Mouse (Mus musculus): ENCODE measurements around the gene Lct. TPM values are rescaled to one million over a fixed set of nuclear protein-coding genes. Genes with fewer than 3 reads are reported as not detected.
"Not testable (repeated sequence)": the region's sequence is repeated elsewhere in the genome, so short reads cannot be mapped to it uniquely, and the experiment has no call there.

Gene Lct
- polyA plus RNA-seq, 1 experiment from 2014 or later = 0.04 TPM

DNA sequence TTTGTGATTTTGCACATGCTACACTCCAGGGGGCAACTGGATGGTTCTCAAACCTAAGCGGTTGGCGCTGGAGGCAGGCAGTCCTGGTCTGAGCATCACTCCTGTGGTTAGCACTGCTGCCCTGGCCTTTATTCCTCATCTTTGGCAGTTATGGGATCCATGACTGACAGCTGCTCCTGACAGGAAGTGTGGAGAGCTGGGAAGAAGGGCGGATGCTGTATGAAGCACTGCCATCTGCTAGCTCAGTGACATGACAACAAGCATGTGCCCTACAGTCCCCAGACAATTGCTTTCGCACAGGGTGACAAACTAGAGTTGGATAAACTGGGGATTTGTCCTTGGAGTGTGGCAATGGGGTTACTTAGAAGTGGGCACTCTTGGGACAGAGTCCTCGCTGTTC is 37.8 kb downstream of the Lct start:
- H3K36me3 ChIP-seq = no peaks in the 10 kb centered on the region
- no peaks in the 10 kb centered on the region for H3K4me1 ChIP-seq
- WGBS = 94% methylated on average over 5 of the region's 5 CpGs
- no peak overlapping the region for H3K4me2 ChIP-seq (replicated peaks)
- ATAC-seq (ENCODE audit: low FRiP score, low read depth) = no peak
- H3K9ac ChIP-seq = no peak overlapping the region
- H3K9me3 ChIP-seq = no peaks in the 10 kb centered on the region
- no peak overlapping the region for H3K4me3 ChIP-seq
- no peaks in the 10 kb centered on the region for H3K27me3 ChIP-seq (replicated peaks)
- H3K27ac ChIP-seq = no peak overlapping the region

DNA sequence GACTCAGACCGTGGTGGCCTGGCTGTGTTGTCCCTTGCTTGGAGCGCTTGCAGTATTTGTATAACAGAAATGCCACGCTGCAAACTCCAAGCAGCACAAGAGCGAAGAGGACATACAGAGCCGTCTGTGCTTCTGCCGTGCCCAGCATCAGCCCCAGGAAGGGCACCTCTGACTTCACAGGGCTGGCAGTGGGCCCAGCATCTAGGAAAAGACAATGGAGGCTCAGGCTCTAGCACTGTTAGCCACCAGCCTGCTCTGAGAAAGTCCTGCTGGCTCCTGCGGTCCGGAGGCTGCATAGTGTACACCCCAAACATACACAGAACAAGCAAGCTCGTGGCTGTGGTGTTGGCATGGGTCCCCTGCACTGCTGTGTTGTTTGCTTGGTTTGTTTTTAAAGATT is 43.0 kb downstream of the Lct start:
- no peak overlapping the region for H3K4me2 ChIP-seq (replicated peaks)
- ATAC-seq (ENCODE audit: low FRiP score, low read depth) = no peak
- H3K27me3 ChIP-seq (replicated peaks) = no peaks in the 10 kb centered on the region
- no peak overlapping the region for H3K4me3 ChIP-seq
- H3K36me3 ChIP-seq = peaks cover 11% of the 10 kb centered on the region
- no peak overlapping the region for H3K9ac ChIP-seq
- H3K27ac ChIP-seq = no peak overlapping the region
- H3K9me3 ChIP-seq = 0 out of 2 replicates have a peak, but pooled peaks cover 3% of the 10 kb centered on the region
- no peaks in the 10 kb centered on the region for H3K4me1 ChIP-seq
- WGBS = 91% methylated on average over 9 of the region's 9 CpGs

DNA sequence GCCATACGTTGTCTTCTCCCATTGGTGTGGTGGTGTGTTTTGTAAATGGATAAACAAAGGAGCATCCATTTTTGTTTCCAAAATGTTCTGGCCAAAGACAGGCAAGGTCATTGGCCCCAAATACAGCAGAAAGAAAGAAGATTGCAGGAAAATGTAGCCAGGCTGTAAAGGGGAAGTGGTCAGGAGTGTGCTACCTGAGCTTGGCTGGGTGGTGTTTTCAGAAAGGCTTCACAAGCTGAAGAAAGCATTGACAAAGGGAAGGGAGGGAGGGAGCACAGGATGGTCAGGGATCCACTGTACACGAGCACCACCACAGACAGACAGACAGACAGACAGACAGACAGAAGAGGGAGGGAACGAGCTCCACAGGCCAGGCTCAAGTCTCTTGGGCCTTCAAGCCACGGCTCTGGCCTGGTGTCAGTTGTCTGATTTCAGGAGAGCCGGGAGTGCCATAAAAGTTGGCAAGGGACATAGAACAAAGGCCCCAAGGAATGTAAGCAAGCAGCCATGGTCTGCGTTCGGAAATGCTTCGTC is 43.9 kb downstream of the Lct start:
- no peak for ATAC-seq (ENCODE audit: low FRiP score, low read depth)
- no peak overlapping the region for H3K4me3 ChIP-seq
- H3K9me3 ChIP-seq = 0 out of 2 replicates have a peak, but pooled peaks cover 3% of the 10 kb centered on the region
- H3K4me2 ChIP-seq (replicated peaks) = no peak overlapping the region
- no peak overlapping the region for H3K27ac ChIP-seq
- H3K27me3 ChIP-seq (replicated peaks) = no peaks in the 10 kb centered on the region
- 79% methylated on average over 8 of the region's 8 CpGs for WGBS
- H3K36me3 ChIP-seq = peaks cover 20% of the 10 kb centered on the region
- H3K9ac ChIP-seq = no peak overlapping the region
- H3K4me1 ChIP-seq = no peaks in the 10 kb centered on the region

DNA sequence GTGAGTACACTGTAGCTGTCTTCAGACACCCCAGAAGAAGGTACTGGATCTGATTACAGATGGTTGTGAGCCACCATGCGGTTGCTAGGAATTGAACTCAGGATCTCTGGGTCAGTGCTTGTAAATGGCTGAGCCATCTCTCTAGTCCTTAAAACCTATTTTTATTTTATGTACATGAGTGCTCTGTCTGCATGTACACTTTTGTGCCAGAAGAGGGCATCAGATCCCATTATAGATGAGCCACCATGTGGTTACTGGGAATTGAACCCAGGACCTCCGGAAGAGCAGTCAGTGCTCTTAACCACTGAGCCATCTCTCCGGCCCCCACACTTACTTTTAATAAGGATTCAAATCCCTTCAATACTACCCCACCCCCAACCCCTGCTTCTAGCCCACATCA is 45.2 kb downstream of the Lct start:
- Histone ChIP-seq H3K27me3 (replicated peaks) (no peaks in the 10 kb centered on the region), H3K4me3 (no peak overlapping the region), H3K4me2 (replicated peaks) (no peak overlapping the region), H3K9me3 (0 out of 2 replicates have a peak, but pooled peaks cover 3% of the 10 kb centered on the region), H3K4me1 (no peaks in the 10 kb centered on the region), H3K36me3 (peaks cover 33% of the 10 kb centered on the region), H3K9ac (no peak overlapping the region), H3K27ac (no peak overlapping the region)
- 93% methylated on average over 3 of the region's 3 CpGs for WGBS
- no peak for ATAC-seq (ENCODE audit: low FRiP score, low read depth)

DNA sequence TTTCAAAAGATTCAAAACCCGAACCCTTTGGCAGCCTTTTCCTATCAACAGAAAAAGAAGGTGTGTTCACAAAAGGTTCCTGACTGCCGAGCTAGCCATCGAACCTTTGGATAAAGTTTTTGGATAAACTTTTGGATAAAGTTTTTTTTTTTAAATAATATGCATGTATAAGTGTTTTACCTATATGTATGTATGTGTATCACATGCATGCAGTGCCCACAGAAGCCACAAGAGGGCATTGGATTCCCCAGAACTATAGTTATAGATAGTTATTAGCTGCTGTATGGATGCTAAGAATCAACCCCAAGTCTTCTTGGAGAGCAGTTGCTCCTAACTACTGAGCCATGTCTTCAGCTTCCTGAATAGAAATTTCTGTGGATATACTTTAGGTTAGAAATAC is 46.4 kb downstream of the Lct start:
- no peak for ATAC-seq (ENCODE audit: low FRiP score, low read depth)
- Histone ChIP-seq H3K4me1 (no peaks in the 10 kb centered on the region), H3K27me3 (replicated peaks) (no peaks in the 10 kb centered on the region), H3K4me3 (no peak overlapping the region), H3K27ac (no peak overlapping the region), H3K4me2 (replicated peaks) (no peak overlapping the region), H3K36me3 (peaks cover 43% of the 10 kb centered on the region), H3K9me3 (0 out of 2 replicates have a peak, but pooled peaks cover 3% of the 10 kb centered on the region), H3K9ac (no peak overlapping the region)
- 99% methylated on average over 3 of the region's 3 CpGs for WGBS

DNA sequence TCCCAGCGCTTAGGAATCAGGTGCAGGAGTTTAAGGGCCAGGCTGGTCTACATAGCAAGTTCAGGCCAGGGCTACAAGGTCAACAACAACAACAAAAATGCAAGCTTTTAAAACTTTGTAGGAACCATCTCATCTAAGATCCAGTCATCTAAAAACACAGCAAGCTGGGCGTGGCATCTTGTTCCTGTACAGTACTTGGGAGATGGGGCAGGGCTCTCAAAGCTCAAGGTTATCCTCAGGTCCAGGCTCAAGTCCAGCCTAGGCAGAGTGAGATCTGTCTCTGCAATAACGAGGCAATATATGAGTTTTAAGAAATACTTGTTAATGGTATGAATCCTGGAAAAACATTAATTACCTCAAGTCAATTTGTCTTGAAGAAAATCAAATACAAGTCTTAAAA is 49.6 kb downstream of the Lct start:
- peaks cover 64% of the 10 kb centered on the region for H3K36me3 ChIP-seq
- no peak overlapping the region for H3K4me3 ChIP-seq
- no peak overlapping the region for H3K4me2 ChIP-seq (replicated peaks)
- no peaks in the 10 kb centered on the region for H3K4me1 ChIP-seq
- no peaks in the 10 kb centered on the region for H3K27me3 ChIP-seq (replicated peaks)
- H3K9ac ChIP-seq = no peak overlapping the region
- WGBS = 94% methylated on average over 3 of the region's 3 CpGs
- H3K27ac ChIP-seq = no peak overlapping the region
- no peak for ATAC-seq (ENCODE audit: low FRiP score, low read depth)
- H3K9me3 ChIP-seq = 0 out of 2 replicates have a peak, but pooled peaks cover 3% of the 10 kb centered on the region

DNA sequence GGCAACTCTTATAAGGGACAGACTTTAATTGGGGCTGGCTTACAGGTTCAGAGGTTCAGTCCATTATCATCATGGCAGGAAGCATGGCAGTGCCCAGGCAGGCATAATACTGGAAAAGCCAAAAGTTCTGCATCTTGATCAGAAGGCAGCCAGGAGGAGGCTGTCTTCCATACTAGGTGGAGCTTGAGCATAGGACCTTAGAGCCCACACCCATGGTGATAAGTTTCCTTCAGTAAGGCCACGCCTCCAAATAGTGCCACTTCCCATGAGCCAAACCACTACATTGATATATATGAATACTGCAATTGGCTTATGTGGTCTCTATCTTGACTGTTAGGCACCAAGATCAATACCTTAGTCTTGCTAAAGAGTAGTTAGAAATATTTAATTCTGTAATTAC is 52.2 kb downstream of the Lct start:
- Histone ChIP-seq H3K4me3 (no peak overlapping the region), H3K9me3 (no peaks in the 10 kb centered on the region), H3K27ac (no peak overlapping the region), H3K27me3 (replicated peaks) (no peaks in the 10 kb centered on the region), H3K4me2 (replicated peaks) (no peak overlapping the region), H3K9ac (no peak overlapping the region), H3K4me1 (no peaks in the 10 kb centered on the region), H3K36me3 (peaks cover 78% of the 10 kb centered on the region)
- 98% methylated on average over 1 of the region's 1 CpGs for WGBS
- no peak for ATAC-seq (ENCODE audit: low FRiP score, low read depth)

DNA sequence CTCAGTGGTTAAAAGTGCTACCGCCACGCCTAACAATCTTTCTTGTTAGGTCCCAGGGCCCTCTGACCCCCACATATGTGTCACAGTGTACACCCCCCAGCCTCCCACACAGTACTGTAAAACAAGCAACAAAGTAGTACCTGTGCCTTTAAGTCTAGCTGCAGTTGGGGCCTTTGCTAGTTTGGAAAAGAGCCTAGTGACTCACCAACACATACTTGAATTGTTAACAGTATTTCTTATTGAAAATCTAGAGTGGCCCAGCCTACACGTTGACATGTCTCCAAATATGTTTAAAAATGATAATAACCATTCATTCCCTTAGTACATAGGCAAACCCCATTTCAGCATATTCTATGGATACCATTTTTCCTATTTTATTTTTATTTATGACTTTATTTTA is 57.4 kb downstream of the Lct start:
- Histone ChIP-seq H3K4me1 (no peaks in the 10 kb centered on the region), H3K9me3 (no peaks in the 10 kb centered on the region), H3K27ac (no peak overlapping the region), H3K9ac (no peak overlapping the region), H3K4me3 (no peak overlapping the region), H3K27me3 (replicated peaks) (no peaks in the 10 kb centered on the region), H3K4me2 (replicated peaks) (no peak overlapping the region), H3K36me3 (peaks cover 78% of the 10 kb centered on the region)
- WGBS = 92% methylated on average over 3 of the region's 3 CpGs
- no peak for ATAC-seq (ENCODE audit: low FRiP score, low read depth)

DNA sequence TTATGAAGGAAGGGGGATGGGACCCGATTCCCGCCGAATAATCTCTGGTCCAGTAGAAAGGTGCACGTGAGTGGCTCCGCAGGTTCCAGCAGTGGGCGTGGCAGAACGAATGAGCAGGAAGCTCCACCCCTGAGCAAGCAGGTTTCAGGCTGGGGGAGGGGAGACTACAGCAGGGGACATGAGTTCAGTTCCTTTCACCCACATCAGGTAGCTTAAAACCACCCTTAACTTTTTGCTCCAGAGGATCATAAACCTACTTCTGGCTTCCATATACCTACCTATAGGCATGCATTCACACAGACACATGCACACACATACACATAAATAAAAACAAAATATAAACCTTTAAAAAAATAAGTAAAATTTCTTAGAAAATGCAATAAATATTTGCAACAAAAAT is 61.1 kb downstream of the Lct start:
- WGBS = 83% methylated on average over 7 of the region's 7 CpGs
- peaks cover 71% of the 10 kb centered on the region for H3K36me3 ChIP-seq

DNA sequence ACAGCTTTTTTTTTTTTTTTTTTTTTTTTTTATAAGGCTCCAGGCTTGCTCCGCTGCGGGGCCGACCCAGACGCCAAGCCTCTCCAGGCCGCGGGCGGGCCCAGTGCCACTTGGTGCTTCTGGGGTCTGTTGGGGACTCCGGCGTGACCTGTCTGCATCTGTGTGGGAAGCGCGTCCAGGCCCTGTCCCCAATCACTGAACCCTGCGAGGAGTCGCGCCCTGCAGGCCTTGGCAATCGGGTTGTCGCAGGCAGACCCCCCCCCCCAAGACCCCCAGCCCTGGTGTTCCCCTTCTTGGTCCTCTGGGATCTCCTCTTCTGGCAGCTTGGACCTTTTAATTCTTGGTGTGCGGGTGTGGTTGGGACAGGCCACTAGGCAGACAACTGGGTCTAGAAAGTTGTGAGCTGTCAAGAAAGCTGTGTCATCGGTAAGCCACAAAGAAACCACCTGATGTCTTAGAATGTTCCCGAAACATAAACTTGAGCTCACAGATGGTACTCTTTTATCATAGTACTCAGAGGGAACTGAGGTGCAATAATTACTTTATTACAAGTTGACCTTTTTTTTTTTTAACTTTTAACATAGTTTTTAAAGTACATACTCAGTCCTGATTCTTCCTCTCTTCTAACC is 83.3 kb downstream of the Lct start:
- peak overlapping the region; percentile 72 for H3K9ac ChIP-seq
- no peaks in the 10 kb centered on the region for H3K36me3 ChIP-seq
- peak overlapping the region; percentile 57; the same call in 1 of the 2 replicates for H3K27ac ChIP-seq
- H3K4me1 ChIP-seq = peaks cover 8% of the 10 kb centered on the region; the same call in 1 of the 2 replicates
- WGBS = 1% methylated on average over 19 of the region's 19 CpGs
- H3K4me2 ChIP-seq (replicated peaks) = peak overlapping the region; percentile 91
- H3K27me3 ChIP-seq (replicated peaks) = no peaks in the 10 kb centered on the region
- H3K4me3 ChIP-seq = peak overlapping the region; percentile 62
- ATAC-seq (ENCODE audit: low FRiP score, low read depth) = peak; percentile 59
- no peaks in the 10 kb centered on the region for H3K9me3 ChIP-seq

More for the DNA sequence above, 61.1 kb downstream of the Lct start:
- not testable (repeated sequence) for H3K4me2 ChIP-seq (replicated peaks); H3K27me3 ChIP-seq (replicated peaks); H3K27ac ChIP-seq; ATAC-seq (ENCODE audit: low FRiP score, low read depth); H3K4me1 ChIP-seq; H3K9me3 ChIP-seq; H3K9ac ChIP-seq; H3K4me3 ChIP-seq

DNA sequence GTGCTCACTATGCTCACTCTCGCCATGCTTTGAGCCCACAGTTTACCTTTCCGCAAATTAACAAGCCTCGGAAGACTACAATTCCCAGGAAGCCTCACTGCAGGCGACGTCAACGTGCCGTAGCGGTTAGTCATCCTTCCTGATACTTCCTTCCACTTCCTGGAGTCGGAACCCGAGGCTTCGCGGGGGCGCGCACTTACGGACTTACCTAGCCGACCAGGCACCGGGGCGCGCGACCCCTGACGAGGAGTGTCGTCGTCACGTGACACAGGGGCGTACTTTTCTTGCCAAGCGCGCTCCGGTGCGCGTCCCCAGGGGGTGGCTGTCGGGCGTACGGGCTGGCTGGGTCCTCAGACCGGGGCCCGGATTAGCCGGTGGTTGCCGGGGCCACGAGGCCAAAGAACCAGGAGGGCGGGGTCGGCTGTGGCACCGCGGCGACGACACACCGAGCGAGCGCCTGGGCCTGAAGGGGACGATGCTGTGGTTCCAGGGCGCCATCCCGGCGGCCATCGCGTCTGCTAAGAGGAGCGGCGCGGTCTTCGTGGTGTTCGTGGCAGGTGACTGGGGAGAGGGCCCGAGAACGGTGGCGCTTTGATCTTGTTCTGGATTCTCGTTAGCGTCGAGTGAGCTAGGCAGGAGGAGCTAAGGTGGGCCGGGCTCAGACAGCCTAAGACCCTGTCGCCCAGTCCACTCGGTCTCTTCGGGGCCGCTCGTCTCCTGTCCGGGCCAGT is 84.0 kb downstream of the Lct start:
- WGBS = under 1% methylated on average over 71 of the region's 71 CpGs
- Histone ChIP-seq H3K27ac (peak overlapping the region; percentile 57; the same call in 1 of the 2 replicates), H3K4me3 (peak overlapping the region; percentile 62), H3K9ac (peak overlapping the region; percentile 72), H3K4me2 (replicated peaks) (peak overlapping the region; percentile 91), H3K36me3 (no peaks in the 10 kb centered on the region), H3K9me3 (no peaks in the 10 kb centered on the region), H3K27me3 (replicated peaks) (no peaks in the 10 kb centered on the region), H3K4me1 (peaks cover 8% of the 10 kb centered on the region; the same call in 1 of the 2 replicates)
- ATAC-seq (ENCODE audit: low FRiP score, low read depth) = peak; percentile 97

DNA sequence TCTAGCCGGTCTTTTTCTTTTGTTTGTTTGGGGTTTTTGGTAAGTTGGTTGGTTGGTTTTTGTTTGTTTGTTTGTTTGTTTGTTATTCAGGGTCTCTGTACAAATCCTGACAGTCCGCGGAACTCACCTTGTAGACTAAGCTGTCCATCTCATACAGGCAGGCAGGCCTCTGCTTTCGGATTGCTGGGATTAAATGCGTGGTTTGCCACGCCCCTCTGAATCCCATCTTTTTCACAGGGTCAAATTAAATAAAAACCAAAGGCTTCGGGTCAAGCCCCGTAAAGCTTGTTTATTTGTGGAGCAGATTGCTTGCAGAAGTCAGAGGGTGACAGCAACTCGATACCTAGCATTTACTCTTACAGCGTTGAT is 84.5 kb downstream of the Lct start, which contains the start of gene Ubxn4:
Gene Ubxn4, plus strand, starts transcription at position 338 of the 369 bp plus-strand sequence.
- Histone ChIP-seq H3K9ac (peak within 1 kb of the TSS; percentile 72), H3K27ac (peak within 1 kb of the TSS; percentile 57; the same call in 1 of the 2 replicates), H3K4me1 (peaks cover 8% of the 10 kb centered on the region; the same call in 1 of the 2 replicates), H3K9me3 (no peaks in the 10 kb centered on the region), H3K36me3 (no peaks in the 10 kb centered on the region), H3K4me3 (peak within 1 kb of the TSS; percentile 62), H3K4me2 (replicated peaks) (peak within 1 kb of the TSS; percentile 91), H3K27me3 (replicated peaks) (no peaks in the 10 kb centered on the region)
- WGBS = 12% methylated on average over 10 of the region's 10 CpGs
- peak; percentile 37 for ATAC-seq (ENCODE audit: low FRiP score, low read depth)

Data from neural tube, embryonic 12.5 days (tissue).